Mouse (Mus musculus): ENCODE results near the gene Gna14.

DNA sequence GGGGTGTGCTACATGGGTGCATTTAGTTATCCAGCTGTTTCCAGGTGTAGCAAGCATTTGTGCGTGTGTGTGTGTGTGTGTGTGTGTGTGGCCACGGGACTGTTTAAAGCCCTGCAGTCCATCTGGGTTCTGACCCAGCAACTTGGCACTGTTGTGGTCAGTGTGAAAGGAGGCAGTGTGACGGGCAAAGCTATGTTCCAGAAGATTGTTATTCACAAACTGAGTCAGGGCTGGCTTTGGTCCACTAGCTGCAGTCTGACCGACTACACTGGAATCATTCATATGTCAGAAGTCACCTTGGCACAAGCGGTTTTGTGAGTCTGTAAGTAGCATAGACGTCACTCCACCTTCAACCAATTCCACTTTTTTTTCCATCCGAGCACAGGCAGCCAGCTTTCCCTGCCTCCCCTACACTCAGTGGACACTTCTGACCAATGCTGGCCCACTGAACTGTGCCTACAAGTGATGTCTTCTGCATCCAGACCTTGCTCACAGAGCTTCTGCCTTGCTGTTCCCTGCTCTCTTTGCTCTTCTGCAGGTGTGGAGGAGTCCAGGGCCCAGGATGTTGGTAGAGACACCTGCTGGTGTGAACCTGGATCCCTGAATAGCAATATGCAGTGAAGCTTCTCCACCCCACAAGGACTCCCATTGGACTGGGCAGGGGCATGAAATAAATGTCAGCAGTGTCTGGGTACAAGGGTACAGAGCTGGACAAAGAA lies 157.9 kb downstream of the Gna14 start:
- TF ChIP-seq CTCF (conservative IDR thresholded peaks at IDR 0.05; ENCODE audit: low read length) = no peak
- TF ChIP-seq POU5F1 (IDR thresholded peaks at IDR 0.05; ENCODE audit: borderline replicate concordance, low read length) = no peak
- TF ChIP-seq NANOG (IDR thresholded peaks at IDR 0.05; ENCODE audit: borderline replicate concordance, low read length) = no peak
